Mouse (Mus musculus) heart, postnatal 0 days (tissue): Measurements from ENCODE around the gene Fam25c. TPM values are rescaled to one million over a fixed set of nuclear protein-coding genes. Genes with fewer than 3 reads are reported as not detected.
A peak's percentile ranks its signal among the peaks of the same experiment; 100 is the strongest.

Experiments
- ATAC-seq: fragments of 200-750 bp; cut with Nextera tagmentation; 2 replicates; pipeline ENCODE4 v1.8.0; 2017; ENCODE audit warnings: low read depth, moderate number of reproducible peaks, moderate library complexity; ENCODE audit not compliant: insufficient read depth
- DNase-seq: peaks from one replicate; pipeline ENCODE4 v3.0.0-alpha.2; 2016; ENCODE audit warnings: low spot score
- H3K27ac ChIP-seq: fragments of 300-500 bp; sonication (generic); 2 replicates; pipeline ENCODE4 v1.5.1; 2014; ENCODE audit warnings: low read depth, mild to moderate bottlenecking
- H3K27me3 ChIP-seq: fragments of 300-500 bp; sonication (generic); 2 replicates; pipeline ENCODE4 v1.6.1; 2014; ENCODE audit warnings: low read length, mixed read lengths; ENCODE audit not compliant: control insufficient read depth, insufficient read depth
- H3K36me3 ChIP-seq: fragments of 300-500 bp; sonication (generic); replicated peaks from 2 replicates; pipeline ENCODE4 v1.6.1; 2014; ENCODE audit warnings: low read length, mixed read lengths; ENCODE audit not compliant: control insufficient read depth, insufficient read depth
- H3K4me1 ChIP-seq: fragments of 300-500 bp; sonication (generic); 2 replicates; pipeline ENCODE4 v1.6.1; 2014; ENCODE audit warnings: antibody characterized with exemption; ENCODE audit not compliant: control insufficient read depth, insufficient read depth
- H3K4me2 ChIP-seq: fragments of 300-500 bp; sonication (generic); 2 replicates; pipeline ENCODE4 v1.6.1; 2014; ENCODE audit warnings: low read depth, mild to moderate bottlenecking, low read length, moderate library complexity
- H3K4me3 ChIP-seq: fragments of 300-500 bp; sonication (generic); 2 replicates; pipeline ENCODE4 v1.5.1; 2014; ENCODE audit warnings: low read depth, low read length
- H3K9ac ChIP-seq: fragments of 300-500 bp; sonication (generic); replicated peaks from 2 replicates; pipeline ENCODE4 v1.6.1; 2014; ENCODE audit warnings: low read depth, low read length, mixed read lengths
- H3K9me3 ChIP-seq: fragments of 300-500 bp; sonication (generic); replicated peaks from 2 replicates; pipeline ENCODE4 v1.6.1; 2016; ENCODE audit warnings: low read length; ENCODE audit not compliant: control insufficient read depth
- CTCF ChIP-seq: IDR thresholded peaks from 2 replicates; pipeline ENCODE4 v1.5.1; 2016; ENCODE audit warnings: antibody characterized with exemption, control low read depth, low read depth
- EP300 ChIP-seq: IDR thresholded peaks from 2 replicates; pipeline ENCODE4 v1.6.1; 2016; ENCODE audit warnings: antibody characterized with exemption, low read depth
- WGBS: fragments of 180-500 bp; shearing (Covaris S2); extraction: QIAGEN DNeasy Blood & Tissue Kit; methylation state at CpG from one replicate; pipeline ENCODE4 v1.1.7; 2014; 5-methylcytosine and 5-hydroxymethylcytosine counted together
- polyA plus RNA-seq: library from polyadenylated mRNA; unstranded; fragments of >200 nt; fragmentation: Nextera tagmentation; extraction: Ambion mirVana; gene quantifications from 2 replicates; pipeline ENCODE4 v1.2.1, GENCODE M21; 2015
- total RNA-seq: library from RNA; depleted of rRNA; stranded (reverse); fragments of >200 nt; gene quantifications from 2 replicates; pipeline ENCODE4 v1.2.3, GENCODE M21; 2014; ENCODE audit warnings: low replicate concordance; rRNA removed

The Fam25c gene
- total and polyA plus RNA-seq, 2 experiments from 2014 or later = not detected

DNA sequence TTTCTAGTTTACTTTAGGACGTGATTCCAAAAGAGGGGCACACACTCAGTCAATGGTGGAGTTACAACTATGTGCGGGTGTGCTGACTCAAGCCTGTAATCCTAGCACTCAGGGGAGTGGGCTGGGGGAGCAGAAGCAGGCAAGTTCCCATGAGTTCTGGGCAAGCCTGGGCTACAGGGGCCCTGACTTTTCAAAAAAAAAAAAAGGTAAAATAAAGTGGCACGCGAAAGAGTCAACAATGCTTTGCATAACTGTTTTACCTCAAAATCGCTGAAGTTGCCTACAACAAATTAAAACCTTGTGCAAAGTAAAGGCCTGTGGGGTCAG is 45.4 kb downstream of the Fam25c start:
- Histone ChIP-seq H3K36me3 (no peaks in the 10 kb centered on the region), H3K9ac (peak overlapping the region; percentile 75), H3K9me3 (no peaks in the 10 kb centered on the region), H3K27ac (peak overlapping the region; percentile 98), H3K4me2 (peak overlapping the region; percentile 65), H3K4me3 (peak overlapping the region; percentile 93), H3K4me1 (peaks cover 11% of the 10 kb centered on the region), H3K27me3 (no peaks in the 10 kb centered on the region)
- ATAC-seq (no peak), DNase-seq (no peak)
- WGBS = 18% methylated on average over 5 of the region's 5 CpGs
- TF ChIP-seq CTCF = no peak
- TF ChIP-seq EP300 = 0 out of 2 replicates have a peak, but pooled peaks have one; percentile 4

DNA sequence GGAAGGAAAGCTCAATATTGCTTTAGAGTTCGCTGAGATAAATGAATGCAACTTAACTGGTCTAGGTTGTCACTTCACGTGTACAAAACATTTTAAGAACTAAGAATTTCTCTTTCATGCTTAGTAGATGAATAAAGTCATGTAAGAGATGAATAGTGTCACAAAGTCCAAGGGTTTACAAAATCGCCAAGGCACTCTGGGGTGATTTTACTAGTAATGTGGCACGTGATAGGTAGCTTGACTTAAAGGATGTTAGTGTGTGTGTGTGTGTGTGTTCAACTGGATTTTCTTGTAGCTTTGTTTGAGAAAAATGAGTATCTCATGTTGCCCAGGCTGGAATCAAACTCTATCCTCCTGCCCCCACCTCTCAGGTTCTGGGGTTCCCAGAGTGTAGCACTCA is 46.0 kb downstream of the Fam25c start:
- Histone ChIP-seq H3K9ac (no peak overlapping the region), H3K4me1 (peaks cover 11% of the 10 kb centered on the region), H3K27ac (no peak overlapping the region), H3K36me3 (no peaks in the 10 kb centered on the region), H3K4me3 (no peak overlapping the region), H3K9me3 (no peaks in the 10 kb centered on the region), H3K4me2 (no peak overlapping the region), H3K27me3 (no peaks in the 10 kb centered on the region)
- no peak for TF ChIP-seq CTCF
- no peak for TF ChIP-seq EP300
- 90% methylated on average over 4 of the region's 4 CpGs for WGBS
- DNase-seq (no peak), ATAC-seq (no peak)

DNA sequence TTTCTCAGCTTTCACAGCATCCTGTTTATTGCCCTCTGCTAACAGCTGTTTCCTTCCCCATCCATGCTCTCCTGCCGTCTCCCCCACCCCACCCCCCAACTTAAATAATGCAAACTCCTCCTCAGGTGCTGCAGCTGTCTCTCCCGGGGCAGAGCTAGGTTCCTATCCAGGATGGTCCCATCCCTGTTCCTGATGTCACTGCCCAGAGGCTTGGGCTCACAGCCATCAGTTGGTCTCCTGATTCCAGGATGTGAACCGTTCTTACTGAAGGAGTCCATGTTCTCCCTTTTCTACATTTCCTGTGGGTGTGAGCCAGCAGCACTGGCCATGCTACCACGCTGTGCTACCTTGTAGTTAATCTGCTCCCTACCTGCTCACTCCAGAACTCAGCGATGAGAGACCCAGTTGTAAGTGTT is 52.0 kb downstream of the Fam25c start:
- no peak overlapping the region for H3K4me2 ChIP-seq
- 37% methylated on average over 5 of the region's 5 CpGs for WGBS
- no peaks in the 10 kb centered on the region; the same call in 1 of the 2 replicates for H3K4me1 ChIP-seq
- H3K9ac ChIP-seq = no peak overlapping the region
- no peaks in the 10 kb centered on the region for H3K27me3 ChIP-seq
- peak overlapping the region; percentile 5; the same call in 1 of the 2 replicates for H3K27ac ChIP-seq
- no peak overlapping the region for H3K4me3 ChIP-seq
- no peaks in the 10 kb centered on the region for H3K36me3 ChIP-seq
- TF ChIP-seq EP300 (no peak), CTCF (no peak)
- DNase-seq = no peak
- ATAC-seq = no peak
- H3K9me3 ChIP-seq = no peaks in the 10 kb centered on the region

DNA sequence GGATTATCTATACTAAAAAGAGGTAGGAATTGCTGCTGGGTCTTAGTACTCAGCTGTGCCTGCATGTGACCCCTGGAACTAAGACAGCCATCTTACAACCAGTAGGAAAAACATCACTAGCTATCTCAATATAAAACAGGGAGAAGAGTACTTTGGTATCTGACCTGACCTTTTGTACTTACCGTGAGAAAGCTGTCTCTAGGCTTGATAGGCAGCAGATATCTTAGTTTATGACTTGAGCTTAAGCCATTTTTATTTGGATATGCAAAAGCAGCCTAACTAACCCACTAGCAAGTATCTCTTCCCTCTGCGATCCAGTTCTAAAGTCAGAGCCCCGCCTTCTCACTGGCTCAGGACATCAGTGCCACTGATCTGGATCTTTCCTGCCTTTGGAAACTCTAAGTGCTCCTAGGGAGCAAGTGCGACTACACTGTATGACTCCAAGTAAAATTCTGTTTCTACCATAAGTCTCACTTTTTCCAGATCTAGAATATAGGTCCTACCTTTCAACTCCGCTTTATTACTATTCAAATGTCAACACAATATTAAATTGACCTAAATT is 52.5 kb downstream of the Fam25c start:
- Histone ChIP-seq H3K27me3 (no peaks in the 10 kb centered on the region), H3K4me1 (peaks cover 1% of the 10 kb centered on the region; the same call in 1 of the 2 replicates), H3K9ac (no peak overlapping the region), H3K4me2 (no peak overlapping the region), H3K27ac (peak overlapping the region; percentile 8; the same call in 1 of the 2 replicates), H3K4me3 (no peak overlapping the region), H3K36me3 (no peaks in the 10 kb centered on the region), H3K9me3 (no peaks in the 10 kb centered on the region)
- TF ChIP-seq CTCF (no peak), EP300 (no peak)
- ATAC-seq (no peak), DNase-seq (no peak)
- WGBS = 67% methylated on average over 5 of the region's 5 CpGs

Other genes starting within 250 kb of the Fam25c start
- not detected in 2 replicates for gene Npy4r, start 202.9 kb downstream of the Fam25c start, total RNA-seq
- 0.04 and 0.08 TPM in 2 replicates for gene Npy4r, start 202.9 kb downstream of the Fam25c start, polyA plus RNA-seq
- 0.31 and 0.53 TPM in 2 replicates for gene Gprin2, start 153.8 kb downstream of the Fam25c start, total RNA-seq
- gene Gprin2, start 153.8 kb downstream of the Fam25c start, polyA plus RNA-seq = 0.11 and 0.18 TPM in 2 replicates
- gene Syt15, start 135.8 kb downstream of the Fam25c start, total RNA-seq = 0.89 and 1.0 TPM in 2 replicates
- gene Syt15, start 135.8 kb downstream of the Fam25c start, polyA plus RNA-seq = 0.31 and 0.65 TPM in 2 replicates
- gene Shld2, start 44.9 kb downstream of the Fam25c start, total RNA-seq = 0.35 and 2.9 TPM in 2 replicates
- 9.6 and 10.9 TPM in 2 replicates for gene Shld2, start 44.9 kb downstream of the Fam25c start, polyA plus RNA-seq
- gene Glud1, start 44.7 kb downstream of the Fam25c start, total RNA-seq = 55.9 and 70.0 TPM in 2 replicates
- 57.0 and 58.3 TPM in 2 replicates for gene Glud1, start 44.7 kb downstream of the Fam25c start, polyA plus RNA-seq
- gene Sncg, start 19.4 kb upstream of the Fam25c start, total RNA-seq = 0.31 and 3.1 TPM in 2 replicates
- 0.92 and 1.7 TPM in 2 replicates for gene Sncg, start 19.4 kb upstream of the Fam25c start, polyA plus RNA-seq
- 41.7 and 85.7 TPM in 2 replicates for gene Mmrn2, start 20.0 kb upstream of the Fam25c start, total RNA-seq
- 18.7 and 20.4 TPM in 2 replicates for gene Mmrn2, start 20.0 kb upstream of the Fam25c start, polyA plus RNA-seq
- gene Bmpr1a, start 147.9 kb upstream of the Fam25c start, total RNA-seq = 99.5 and 130 TPM in 2 replicates
- 37.2 and 38.6 TPM in 2 replicates for gene Bmpr1a, start 147.9 kb upstream of the Fam25c start, polyA plus RNA-seq
- not detected in 2 replicates for gene 9230112D13Rik, start 167.4 kb upstream of the Fam25c start, total RNA-seq
- not detected in 2 replicates for gene 9230112D13Rik, start 167.4 kb upstream of the Fam25c start, polyA plus RNA-seq
- gene Ldb3, start 233.2 kb upstream of the Fam25c start, total RNA-seq = 518 and 526 TPM in 2 replicates
- 376 and 380 TPM in 2 replicates for gene Ldb3, start 233.2 kb upstream of the Fam25c start, polyA plus RNA-seq
- 5.9 and 8.6 TPM in 2 replicates for gene Opn4, start 244.7 kb upstream of the Fam25c start, total RNA-seq
- gene Opn4, start 244.7 kb upstream of the Fam25c start, polyA plus RNA-seq = 8.4 and 8.7 TPM in 2 replicates